Mouse (Mus musculus) G1E (cell line): ENCODE measurements around the gene Adam12.

ENCODE experiments used
- CTCF ChIP-seq: IDR thresholded peaks from 2 replicates; pipeline ENCODE4 v1.5.1; 2012; ENCODE audit warnings: low read depth, low read length, inconsistent platforms, mixed read lengths
- GATA1 ChIP-seq: IDR thresholded peaks from 2 replicates; pipeline ENCODE4 v1.6.1; 2012; ENCODE audit warnings: borderline replicate concordance, low read length, inconsistent platforms, mixed read lengths
- GATA2 ChIP-seq: IDR thresholded peaks from 2 replicates; pipeline ENCODE4 v1.6.1; 2012; ENCODE audit warnings: low read depth, low read length, inconsistent platforms, borderline replicate concordance
- TAL1 ChIP-seq: conservative IDR thresholded peaks from 2 replicates; pipeline ENCODE4 v1.6.1; 2012; ENCODE audit warnings: low read depth, low read length, inconsistent platforms, mixed read lengths

DNA sequence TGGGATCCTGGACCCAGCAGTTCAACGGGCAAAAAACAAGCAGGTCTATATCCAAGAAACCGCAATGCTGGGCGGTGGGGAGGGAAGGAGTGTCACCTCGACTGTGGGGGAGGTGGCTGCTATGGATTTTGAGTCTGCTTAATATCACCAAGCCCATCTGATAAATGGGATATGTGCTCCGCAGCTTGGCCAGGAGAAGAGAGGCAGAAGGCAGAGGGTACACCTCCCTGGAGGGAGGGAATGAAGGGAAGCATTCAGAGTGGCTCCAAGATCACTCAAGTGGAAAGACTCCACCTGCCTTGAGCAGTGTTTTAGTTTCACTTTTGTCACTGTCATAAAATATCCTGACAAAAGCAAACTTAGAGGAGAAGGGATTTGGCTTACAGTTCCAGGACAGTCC is 41.0 kb upstream of the Adam12 start:
- no peak for TF ChIP-seq CTCF
- no peak for TF ChIP-seq GATA1
- TF ChIP-seq GATA2, result no peak
- TF ChIP-seq TAL1, result no peak
